Mouse (Mus musculus) testis, adult 2 months (tissue): Measurements from ENCODE around the gene Tmem132a. TPM values are rescaled to one million over a fixed set of nuclear protein-coding genes. Genes with fewer than 3 reads are reported as not detected.

Experiments used
- H3K27ac ChIP-seq: fragments of 200-500 bp; 2 replicates; pipeline ENCODE4 v1.5.1; 2012; ENCODE audit warnings: low read depth, low read length; ENCODE audit not compliant: control insufficient read depth, insufficient read depth
- H3K27me3 ChIP-seq: fragments of 200-500 bp; 2 replicates; pipeline ENCODE4 v1.6.1; 2012; ENCODE audit warnings: mild to moderate bottlenecking, low read length, moderate library complexity; ENCODE audit not compliant: control insufficient read depth, insufficient read depth
- H3K36me3 ChIP-seq: fragments of 200-500 bp; 2 replicates; pipeline ENCODE4 v1.6.1; 2012; ENCODE audit warnings: mild to moderate bottlenecking, low read length; ENCODE audit not compliant: control insufficient read depth, insufficient read depth
- H3K4me1 ChIP-seq: fragments of 200-500 bp; 2 replicates; pipeline ENCODE4 v1.6.1; 2012; ENCODE audit warnings: low read length; ENCODE audit not compliant: control insufficient read depth, insufficient read depth
- H3K4me3 ChIP-seq: fragments of 200-500 bp; 2 replicates; pipeline ENCODE4 v1.5.1; 2012; ENCODE audit warnings: low read depth, mild to moderate bottlenecking, low read length, moderate library complexity, mixed read lengths; ENCODE audit not compliant: control insufficient read depth
- CTCF ChIP-seq: fragments of 200-500 bp; IDR thresholded peaks from 2 replicates; pipeline ENCODE4 v1.5.1; 2012; ENCODE audit warnings: low read depth, mild to moderate bottlenecking, inconsistent platforms, low read length, moderate library complexity; ENCODE audit not compliant: control insufficient read depth, insufficient read depth, insufficient replicate concordance
- POLR2A ChIP-seq: fragments of 200-500 bp; IDR thresholded peaks from 2 replicates; pipeline ENCODE4 v1.6.1; 2012; ENCODE audit warnings: low read depth, mild to moderate bottlenecking, inconsistent platforms, low read length, moderate library complexity; ENCODE audit not compliant: control insufficient read depth
- polyA plus RNA-seq: library from polyadenylated mRNA; depleted of rRNA; stranded (reverse); fragments of >200 nt; gene quantifications from 2 replicates; pipeline ENCODE4 v1.2.3, GENCODE M21; 2012

Gene Tmem132a
- polyA plus RNA-seq, 1 experiment = 2.6 TPM

DNA sequence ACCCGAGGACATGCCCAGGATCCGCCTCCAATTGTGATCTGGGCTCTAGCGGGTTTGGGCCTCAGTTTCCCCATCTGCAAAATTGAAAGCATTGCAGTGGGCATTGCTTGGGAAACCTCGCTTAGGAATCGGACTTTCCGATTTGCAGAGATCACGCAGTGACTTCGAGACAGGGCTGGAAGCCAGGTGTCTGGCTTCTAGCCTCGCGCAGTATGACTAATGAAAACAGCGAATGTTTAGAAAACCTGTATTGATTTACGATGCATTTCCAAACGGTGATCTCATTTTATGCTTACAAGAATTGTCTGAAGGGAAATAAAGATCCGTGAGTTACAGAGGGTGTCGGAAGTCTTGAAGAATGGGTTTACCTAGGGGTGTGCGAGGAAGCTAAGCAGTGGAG is 26.0 kb upstream of the Tmem132a start:
- H3K4me1 ChIP-seq = peaks cover 5% of the 10 kb centered on the region
- peaks cover 8% of the 10 kb centered on the region for H3K36me3 ChIP-seq
- TF ChIP-seq POLR2A (no peak), CTCF (no peak)
- H3K27ac ChIP-seq = peak overlapping the region; percentile 75
- no peaks in the 10 kb centered on the region for H3K27me3 ChIP-seq
- peak overlapping the region; percentile 85 for H3K4me3 ChIP-seq

DNA sequence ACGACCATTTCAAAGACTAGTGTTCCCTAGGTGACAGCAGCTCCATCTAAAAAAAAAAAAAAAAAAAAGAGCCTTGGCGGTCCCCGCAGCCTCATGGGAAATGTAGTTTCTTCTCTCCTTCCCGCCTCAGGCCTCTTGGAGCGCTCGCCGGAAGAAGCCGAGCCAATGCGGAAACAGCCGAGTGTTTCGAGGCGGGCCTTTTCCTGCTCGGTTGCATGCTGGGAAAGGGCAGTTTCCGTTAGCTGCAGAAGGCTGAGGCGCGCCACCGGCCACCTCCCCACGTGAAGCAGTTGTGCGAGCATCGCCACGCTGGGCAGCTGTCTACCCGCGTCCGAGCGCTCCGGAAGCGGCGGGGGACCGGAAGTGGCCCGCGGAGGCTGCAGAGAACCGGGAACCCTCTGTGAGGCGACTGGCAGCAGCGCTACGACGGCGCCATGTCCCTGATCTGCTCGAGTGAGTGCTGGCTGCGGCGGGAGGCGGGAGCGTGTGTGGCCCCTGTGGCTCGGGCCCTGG is 25.3 kb upstream of the Tmem132a start, which contains the start of gene Prpf19:
Gene Prpf19 (plus strand): TSS at position 216 of the 513 bp plus-strand sequence.
- no peaks in the 10 kb centered on the region for H3K27me3 ChIP-seq
- TF ChIP-seq POLR2A = peak; percentile 93
- no peak for TF ChIP-seq CTCF
- peak within 1 kb of the TSS; percentile 75 for H3K27ac ChIP-seq
- H3K4me3 ChIP-seq = peak within 1 kb of the TSS; percentile 85
- peaks cover 5% of the 10 kb centered on the region for H3K4me1 ChIP-seq
- H3K36me3 ChIP-seq = peaks cover 5% of the 10 kb centered on the region

DNA sequence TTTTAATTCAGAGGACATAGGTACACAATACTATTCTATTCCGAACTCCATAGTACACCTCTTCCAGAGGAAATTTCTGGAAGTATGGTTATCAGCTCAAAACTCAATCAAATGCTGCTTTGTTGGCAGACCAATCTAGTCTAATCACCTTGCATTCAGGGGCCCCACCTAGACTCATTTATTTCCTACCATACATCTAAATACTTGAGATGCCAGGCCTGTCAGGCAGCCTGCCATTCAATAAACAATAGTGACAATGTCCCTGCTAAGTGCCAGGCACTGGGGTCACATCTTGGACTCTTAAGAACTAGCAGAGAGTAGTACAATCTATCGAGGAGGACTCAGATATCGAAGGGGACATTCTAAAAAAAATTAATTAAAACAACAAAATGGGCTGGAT is 22.5 kb upstream of the Tmem132a start:
- no peaks in the 10 kb centered on the region for H3K36me3 ChIP-seq
- H3K27me3 ChIP-seq = no peaks in the 10 kb centered on the region
- no peak overlapping the region for H3K4me3 ChIP-seq
- no peak overlapping the region for H3K27ac ChIP-seq
- peaks cover 5% of the 10 kb centered on the region for H3K4me1 ChIP-seq
- no peak for TF ChIP-seq POLR2A
- TF ChIP-seq CTCF = no peak

- peak within 1 kb of the TSS; percentile 76 for H3K27ac ChIP-seq
- TF ChIP-seq POLR2A (peak; percentile 33), CTCF (no peak)
These were observed 11.8 kb upstream of the Tmem132a start, which contains the start of gene Tmem109 for GRCm38 (mm10) chr19:10881426-10882154. Gene Tmem109 (minus strand): TSS chr19:10882001.

GRCm38 (mm10) chr19:10880975-10881425 is 11.3 kb upstream of the Tmem132a start:
- peak overlapping the region; percentile 84 for H3K4me3 ChIP-seq
- no peak for TF ChIP-seq POLR2A
- no peak for TF ChIP-seq CTCF
- H3K36me3 ChIP-seq = no peaks in the 10 kb centered on the region
- no peaks in the 10 kb centered on the region for H3K27me3 ChIP-seq
- H3K4me1 ChIP-seq = peaks cover 8% of the 10 kb centered on the region
- H3K27ac ChIP-seq = peak overlapping the region; percentile 46; the same call in 1 of the 2 replicates

More at GRCm38 (mm10) chr19:10881426-10882154, 11.8 kb upstream of the Tmem132a start, which contains the start of gene Tmem109:
- Histone ChIP-seq H3K36me3 (no peaks in the 10 kb centered on the region), H3K4me1 (peaks cover 8% of the 10 kb centered on the region), H3K4me3 (peak within 1 kb of the TSS; percentile 84), H3K27me3 (no peaks in the 10 kb centered on the region)

GRCm38 (mm10) chr19:10880085-10880974 is 10.6 kb upstream of the Tmem132a start:
- Histone ChIP-seq H3K4me3 (peak overlapping the region; percentile 60), H3K4me1 (peaks cover 8% of the 10 kb centered on the region), H3K27me3 (no peaks in the 10 kb centered on the region), H3K27ac (no peak overlapping the region), H3K36me3 (no peaks in the 10 kb centered on the region)
- peak; percentile 9; the same call in 1 of the 2 replicates for TF ChIP-seq CTCF
- no peak for TF ChIP-seq POLR2A
